Mouse (Mus musculus): ENCODE data around the gene Dtl.

Dtl gene

GRCm38 (mm10) chr1:191581641-191582040, 6.3 kb upstream of the Dtl start:
- in situ Hi-C loops (cut with MboI, MseI), result no loop called here

- in situ Hi-C loops (cut with MboI, MseI), result loop anchor here (5.0 kb wide), 1 partner anchor 238 kb away; no protein-coding TSS in a partner anchor
Measured at GRCm38 (mm10) chr1:191579524-191579923, 4.2 kb upstream of the Dtl start.

GRCm38 (mm10) chr1:191574871-191575457, 380 bp downstream of the Dtl start:
- in situ Hi-C loops (cut with MboI, MseI), result loop anchor here (5.0 kb wide), 1 partner anchor 242 kb away; no protein-coding TSS in a partner anchor

GRCm38 (mm10) chr1:191573906-191574639, 1.3 kb downstream of the Dtl start:
- in situ Hi-C loops (cut with MboI, MseI), result no loop called here

- in situ Hi-C loops (cut with MboI, MseI), result no loop called here
Measured at GRCm38 (mm10) chr1:191570415-191570814, 4.9 kb downstream of the Dtl start.

- in situ Hi-C loops (cut with MboI, MseI), result no loop called here
Measured at GRCm38 (mm10) chr1:191569625-191570024, 5.7 kb downstream of the Dtl start.

GRCm38 (mm10) chr1:191567859-191568258, 7.5 kb downstream of the Dtl start:
- in situ Hi-C loops (cut with MboI, MseI), result no loop called here

- in situ Hi-C loops (cut with MboI, MseI), result no loop called here
Measured at GRCm38 (mm10) chr1:191562823-191563365, 12.4 kb downstream of the Dtl start.

GRCm38 (mm10) chr1:191559779-191560178, 15.6 kb downstream of the Dtl start:
- in situ Hi-C loops (cut with MboI, MseI), result no loop called here

- in situ Hi-C loops (cut with MboI, MseI), result no loop called here
Measured at GRCm38 (mm10) chr1:191557109-191557508, 18.2 kb downstream of the Dtl start.

- in situ Hi-C loops (cut with MboI, MseI), result no loop called here
Measured at GRCm38 (mm10) chr1:191550786-191551185, 24.6 kb downstream of the Dtl start.

- in situ Hi-C loops (cut with MboI, MseI), result loop anchor here (5.0 kb wide), 1 partner anchor 201 kb away; no protein-coding TSS in a partner anchor
Measured at GRCm38 (mm10) chr1:191543747-191544146, 31.6 kb downstream of the Dtl start.

GRCm38 (mm10) chr1:191541619-191542018, 33.7 kb downstream of the Dtl start:
- in situ Hi-C loops (cut with MboI, MseI), result loop anchor here (5.0 kb wide), 1 partner anchor 199 kb away; no protein-coding TSS in a partner anchor

- in situ Hi-C loops (cut with MboI, MseI), result loop anchor here (5.0 kb wide), 1 partner anchor 199 kb away; no protein-coding TSS in a partner anchor
Measured at GRCm38 (mm10) chr1:191541014-191541413, 34.3 kb downstream of the Dtl start.

- in situ Hi-C loops (cut with MboI, MseI), result loop anchor here (5.0 kb wide), 1 partner anchor 198 kb away; no protein-coding TSS in a partner anchor
Measured at GRCm38 (mm10) chr1:191540300-191540699, 35.0 kb downstream of the Dtl start.

- in situ Hi-C loops (cut with MboI, MseI), result no loop called here
Measured at GRCm38 (mm10) chr1:191534896-191535295, 40.4 kb downstream of the Dtl start.

GRCm38 (mm10) chr1:191531023-191531422, 44.3 kb downstream of the Dtl start:
- in situ Hi-C loops (cut with MboI, MseI), result no loop called here

- in situ Hi-C loops (cut with MboI, MseI), result no loop called here
Measured at GRCm38 (mm10) chr1:191529406-191529805, 45.9 kb downstream of the Dtl start.

- in situ Hi-C loops (cut with MboI, MseI), result no loop called here
Measured at GRCm38 (mm10) chr1:191527921-191528612, 47.3 kb downstream of the Dtl start.

- in situ Hi-C loops (cut with MboI, MseI), result no loop called here
Measured at GRCm38 (mm10) chr1:191527089-191527488, 48.3 kb downstream of the Dtl start.

GRCm38 (mm10) chr1:191521395-191521794, 53.9 kb downstream of the Dtl start:
- in situ Hi-C loops (cut with MboI, MseI), result no loop called here

- in situ Hi-C loops (cut with MboI, MseI), result no loop called here
Measured at GRCm38 (mm10) chr1:191520669-191521068, 54.7 kb downstream of the Dtl start.
